ENCODE assay signal across 8 mouse cellular contexts in the genomic region with DNA sequence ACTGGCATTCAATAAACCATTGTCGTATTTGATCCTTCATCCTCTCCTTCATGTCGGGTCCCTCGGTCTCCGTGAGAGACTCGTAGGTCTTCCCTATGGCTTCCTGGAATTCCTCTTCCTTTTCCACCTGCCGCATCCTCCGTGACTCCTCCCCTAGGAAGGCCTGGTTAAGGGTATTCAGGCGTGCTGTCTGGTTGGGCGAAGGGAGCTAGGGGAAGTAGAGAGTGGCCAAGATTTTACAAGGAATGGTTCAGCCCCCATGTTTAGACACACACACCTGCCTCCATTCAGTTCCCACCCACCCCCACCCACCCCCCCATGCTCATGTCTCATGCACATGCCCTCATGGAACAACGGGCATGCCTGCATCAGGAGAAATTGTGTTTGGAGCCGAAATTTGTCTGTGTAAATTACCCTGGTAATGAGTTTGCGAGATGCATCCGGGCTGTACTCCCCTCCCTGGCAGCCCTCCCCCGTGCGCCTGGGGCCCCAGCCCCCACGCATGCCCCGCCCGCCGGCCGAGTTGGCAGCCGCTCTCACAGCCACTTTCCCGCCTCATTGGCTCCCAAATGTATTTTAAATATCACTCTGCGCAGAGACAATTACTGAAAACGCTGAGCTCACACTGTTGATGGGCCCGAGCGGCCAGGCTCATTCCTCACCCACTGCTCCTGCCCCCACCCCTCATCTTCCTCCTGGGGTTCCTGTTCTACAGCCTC. TPM values are rescaled to one million over a fixed set of nuclear protein-coding genes. Genes with fewer than 3 reads are reported as not detected.
DNase-seq lines count a peak whose midpoint lies in the region; ATAC-seq and TF ChIP-seq lines count a peak whose summit lies in the region.
"Had no signal": no experiment of that assay in that cellular context is flagged by ENCODE, and none has a peak within 500 bp of the region (broad histone marks: within the 10 kb centered on the region; RNA-seq: fewer than 3 reads in every experiment).

No protein-coding gene starts in this region.

- H3K4me3 ChIP-seq in thymus, adult 2 months (ENCODE audit: control insufficient read depth, insufficient read depth, low read length) = no peak overlapping the region
- peak overlapping the region; percentile 18 for H3K4me3 ChIP-seq in forebrain, postnatal 0 days (ENCODE audit: low read depth, low read length)
- H3K4me3 ChIP-seq in kidney, adult 2 months (ENCODE audit: insufficient read depth, low read depth, low read length) = no peak overlapping the region
- 0 out of 2 replicates have a peak overlapping the region, but pooled peaks have one; percentile 5 for H3K4me3 ChIP-seq in limb, embryonic 14.5 days (replicated peaks; ENCODE audit: low read length)

- no peaks in the 10 kb centered on the region for H3K27me3 ChIP-seq in thymus, adult 2 months (ENCODE audit: control insufficient read depth, insufficient read depth, low read length)
- H3K27me3 ChIP-seq in forebrain, postnatal 0 days (ENCODE audit: insufficient read depth, low read length) = no peaks in the 10 kb centered on the region
- H3K27me3 ChIP-seq in kidney, adult 2 months (replicated peaks; ENCODE audit: control insufficient read depth, insufficient read depth, low read length) = no peaks in the 10 kb centered on the region
- H3K27me3 ChIP-seq in limb, embryonic 14.5 days (ENCODE audit: control insufficient read depth, insufficient read depth, low read length) = no peaks in the 10 kb centered on the region

- H3K36me3 ChIP-seq in thymus, adult 2 months (ENCODE audit: control insufficient read depth, insufficient read depth, low read length) = no peaks in the 10 kb centered on the region
- H3K36me3 ChIP-seq in forebrain, postnatal 0 days (ENCODE audit: insufficient read depth) = no peaks in the 10 kb centered on the region
- H3K36me3 ChIP-seq in kidney, adult 2 months (ENCODE audit: control insufficient read depth, insufficient read depth, low read length) = no peaks in the 10 kb centered on the region
- H3K36me3 ChIP-seq in limb, embryonic 14.5 days (ENCODE audit: control insufficient read depth, insufficient read depth, low read length) = no peaks in the 10 kb centered on the region

- H3K4me1 ChIP-seq in thymus, adult 2 months (replicated peaks; ENCODE audit: control insufficient read depth, insufficient read depth, low read length) = no peaks in the 10 kb centered on the region; the same call in 1 of the 2 replicates
- peaks cover 9% of the 10 kb centered on the region; the same call in 1 of the 2 replicates for H3K4me1 ChIP-seq in forebrain, postnatal 0 days (ENCODE audit: insufficient read depth)
- H3K4me1 ChIP-seq in kidney, adult 2 months (ENCODE audit: control insufficient read depth, insufficient read depth, low read length) = no peaks in the 10 kb centered on the region
- H3K4me1 ChIP-seq in limb, embryonic 14.5 days (ENCODE audit: control insufficient read depth, insufficient read depth, low read length) = peaks cover 26% of the 10 kb centered on the region

- H3K4me2 ChIP-seq in forebrain, postnatal 0 days (ENCODE audit: low read depth) = peak overlapping the region; percentile 45
- H3K4me2 ChIP-seq in limb, embryonic 14.5 days (replicated peaks; ENCODE audit: low read depth, low read length, severe bottlenecking) = peak overlapping the region; percentile 42

- peak; percentile 92 for ATAC-seq in forebrain, postnatal 0 days
- peak; percentile 56; the same call in 1 of the 2 replicates for ATAC-seq in limb, embryonic 14.5 days (ENCODE audit: low FRiP score, low read depth)
- no peak for ATAC-seq in erythroblast, adult 5-6 weeks (replicated peaks; ENCODE audit: low FRiP score, poor library complexity, severe bottlenecking)

- no peak overlapping the region for H3K27ac ChIP-seq in thymus, adult 2 months (ENCODE audit: control insufficient read depth, insufficient read depth, low read length)
- H3K27ac ChIP-seq in forebrain, postnatal 0 days (ENCODE audit: low read depth, low read length) = peak overlapping the region; percentile 45; the same call in 1 of the 2 replicates
- H3K27ac ChIP-seq in kidney, adult 2 months (ENCODE audit: insufficient read depth, low read depth, low read length) = no peak overlapping the region
- H3K27ac ChIP-seq in limb, embryonic 14.5 days (replicated peaks; ENCODE audit: low read depth, low read length) = no peak overlapping the region
- H3K27ac ChIP-seq: liver, embryonic 14.5 days had no signal

- no peak for TF ChIP-seq CTCF in thymus, adult 2 months (IDR thresholded peaks at IDR 0.05; ENCODE audit: borderline replicate concordance, control insufficient read depth, extremely low read depth, insufficient read depth, low read length, poor library complexity)
- no peak for TF ChIP-seq CTCF in forebrain, postnatal 0 days (IDR thresholded peaks at IDR 0.05; ENCODE audit: low read depth)
- no peak for TF ChIP-seq CTCF in kidney, adult 2 months (conservative IDR thresholded peaks at IDR 0.05; ENCODE audit: insufficient read depth, insufficient read length, low read depth, low read length)

- TF ChIP-seq POLR2A in thymus, adult 2 months (IDR thresholded peaks at IDR 0.05; ENCODE audit: control insufficient read depth, extremely low read depth, insufficient read depth, low read length, poor library complexity) = no peak
- TF ChIP-seq POLR2A in kidney, adult 2 months (IDR thresholded peaks at IDR 0.05; ENCODE audit: low read depth, low read length) = no peak
- no peak for TF ChIP-seq POLR2A in limb, embryonic 14.5 days (IDR thresholded peaks at IDR 0.05; ENCODE audit: borderline replicate concordance, extremely low read depth, insufficient read depth, insufficient read length)

- 36% methylated on average over 26 of the region's 26 CpGs for WGBS in thymus, adult 2 months
- 19% methylated on average over 25 of the region's 26 CpGs for WGBS in forebrain, postnatal 0 days
- 15% methylated on average over 26 of the region's 26 CpGs for WGBS in kidney, adult 2 months
- 25% methylated on average over 21 of the region's 26 CpGs for WGBS in limb, embryonic 14.5 days

- H3K9me3 ChIP-seq in forebrain, postnatal 0 days (ENCODE audit: low read length) = no peaks in the 10 kb centered on the region
- H3K9me3 ChIP-seq in limb, embryonic 14.5 days (ENCODE audit: control insufficient read depth, low read length) = no peaks in the 10 kb centered on the region; the same call in 1 of the 2 replicates

- peak overlapping the region; percentile 31 for H3K9ac ChIP-seq in forebrain, postnatal 0 days
- peak overlapping the region; percentile 34; the same call in 1 of the 2 replicates for H3K9ac ChIP-seq in limb, embryonic 14.5 days (ENCODE audit: low read depth, low read length, severe bottlenecking)
- H3K9ac ChIP-seq: liver, embryonic 14.5 days had no signal

- DNase-seq in thymus, adult 2 months = peak; percentile 42
- DNase-seq in thymus, adult 18-20 months = no peak
- peak; percentile 86 for DNase-seq in forebrain, postnatal 0 days
- peak; percentile 23 for DNase-seq in kidney, adult 2 months
- DNase-seq in limb, embryonic 14.5 days (ENCODE audit: low spot score) = peak; percentile 56
- DNase-seq in ovary, postnatal 36 days (ENCODE audit: low spot score) = peak; percentile 69

RNA-seq across cellular contexts. Expression of a gene that starts 5.9 kb away (rescaled TPM):
- polyA plus RNA-seq in thymus, adult 2 months (2012; rRNA removed) = not detected in 2 replicates
- total RNA-seq in forebrain, postnatal 0 days (2014; rRNA removed) = not detected in 2 replicates
- 0.11 TPM in 1 of 2 replicates, not detected in the other for polyA plus RNA-seq in forebrain, postnatal 0 days (2015; fragmentation: Nextera tagmentation; extraction: Ambion mirVana)
- 0.10 and 0.14 TPM in 2 replicates for polyA plus RNA-seq in kidney, adult 2 months (2012; rRNA removed)
- 0.35 and 0.51 TPM in 2 replicates for polyA plus RNA-seq in limb, embryonic 14.5 days (2012; rRNA removed)
- 0.12 and 0.17 TPM in 2 replicates for polyA plus RNA-seq in limb, embryonic 14.5 days (2014; fragmentation: Nextera tagmentation; extraction: Ambion mirVana)
- not detected in 2 replicates for total RNA-seq in erythroblast, adult 5-6 weeks (2015; ENCODE audit: low replicate concordance)
- total RNA-seq in erythroblast, adult 5-6 weeks (2017; ENCODE audit: low replicate concordance) = not detected in 2 replicates
- polyA plus RNA-seq: liver, embryonic 14.5 days had no signal

RNA-seq across cellular contexts. Expression of a gene that starts 10.0 kb away (rescaled TPM):
- polyA plus RNA-seq in thymus, adult 2 months (2012; rRNA removed) = 0.38 and 9.5 TPM in 2 replicates
- 0.43 TPM in 1 of 2 replicates, not detected in the other for total RNA-seq in forebrain, postnatal 0 days (2014; rRNA removed)
- 0.21 and 0.22 TPM in 2 replicates for polyA plus RNA-seq in forebrain, postnatal 0 days (2015; fragmentation: Nextera tagmentation; extraction: Ambion mirVana)
- 0.38 and 1.6 TPM in 2 replicates for polyA plus RNA-seq in kidney, adult 2 months (2012; rRNA removed)
- polyA plus RNA-seq in limb, embryonic 14.5 days (2012; rRNA removed) = 2.7 and 3.8 TPM in 2 replicates
- polyA plus RNA-seq in limb, embryonic 14.5 days (2014; fragmentation: Nextera tagmentation; extraction: Ambion mirVana) = 0.62 and 1.1 TPM in 2 replicates
- not detected in 2 replicates for total RNA-seq in erythroblast, adult 5-6 weeks (2015; ENCODE audit: low replicate concordance)
- 0.14 TPM in 1 of 2 replicates, not detected in the other for total RNA-seq in erythroblast, adult 5-6 weeks (2017; ENCODE audit: low replicate concordance)

RNA-seq across cellular contexts. Expression of a gene that starts 23.8 kb away (rescaled TPM):
- 0.05 TPM in 2 replicates for polyA plus RNA-seq in thymus, adult 2 months (2012; rRNA removed)
- total RNA-seq in forebrain, postnatal 0 days (2014; rRNA removed) = 2.3 and 4.8 TPM in 2 replicates
- 0.91 and 1.3 TPM in 2 replicates for polyA plus RNA-seq in forebrain, postnatal 0 days (2015; fragmentation: Nextera tagmentation; extraction: Ambion mirVana)
- polyA plus RNA-seq in kidney, adult 2 months (2012; rRNA removed) = 0.05 and 0.11 TPM in 2 replicates
- 0.04 and 0.05 TPM in 2 replicates for polyA plus RNA-seq in limb, embryonic 14.5 days (2012; rRNA removed)
- not detected in 2 replicates for polyA plus RNA-seq in limb, embryonic 14.5 days (2014; fragmentation: Nextera tagmentation; extraction: Ambion mirVana)
- not detected in 2 replicates for total RNA-seq in erythroblast, adult 5-6 weeks (2015; ENCODE audit: low replicate concordance)
- not detected in 2 replicates for total RNA-seq in erythroblast, adult 5-6 weeks (2017; ENCODE audit: low replicate concordance)
- polyA plus RNA-seq: liver, embryonic 14.5 days had no signal

RNA-seq across cellular contexts. Expression of a gene that starts 26.5 kb away (rescaled TPM):
- 117 and 121 TPM in 2 replicates for polyA plus RNA-seq in thymus, adult 2 months (2012; rRNA removed)
- 59.8 and 66.2 TPM in 2 replicates for total RNA-seq in forebrain, postnatal 0 days (2014; rRNA removed)
- polyA plus RNA-seq in forebrain, postnatal 0 days (2015; fragmentation: Nextera tagmentation; extraction: Ambion mirVana) = 73.7 and 80.8 TPM in 2 replicates
- polyA plus RNA-seq in kidney, adult 2 months (2012; rRNA removed) = 40.2 and 47.6 TPM in 2 replicates
- polyA plus RNA-seq in limb, embryonic 14.5 days (2012; rRNA removed) = 81.0 and 82.5 TPM in 2 replicates
- 94.3 TPM in 2 replicates for polyA plus RNA-seq in limb, embryonic 14.5 days (2014; fragmentation: Nextera tagmentation; extraction: Ambion mirVana)
- 7.1 and 9.8 TPM in 2 replicates for total RNA-seq in erythroblast, adult 5-6 weeks (2015; ENCODE audit: low replicate concordance)
- total RNA-seq in erythroblast, adult 5-6 weeks (2017; ENCODE audit: low replicate concordance) = 17.4 and 22.3 TPM in 2 replicates

RNA-seq across cellular contexts. Expression of a gene that starts 35.8 kb away (rescaled TPM):
- polyA plus RNA-seq in thymus, adult 2 months (2012; rRNA removed) = 53.5 and 55.5 TPM in 2 replicates
- total RNA-seq in forebrain, postnatal 0 days (2014; rRNA removed) = 25.0 and 33.5 TPM in 2 replicates
- polyA plus RNA-seq in forebrain, postnatal 0 days (2015; fragmentation: Nextera tagmentation; extraction: Ambion mirVana) = 18.7 and 21.3 TPM in 2 replicates
- polyA plus RNA-seq in kidney, adult 2 months (2012; rRNA removed) = 20.2 and 27.5 TPM in 2 replicates
- polyA plus RNA-seq in limb, embryonic 14.5 days (2012; rRNA removed) = 56.2 and 57.0 TPM in 2 replicates
- 21.3 and 23.1 TPM in 2 replicates for polyA plus RNA-seq in limb, embryonic 14.5 days (2014; fragmentation: Nextera tagmentation; extraction: Ambion mirVana)
- 0.96 and 1.3 TPM in 2 replicates for total RNA-seq in erythroblast, adult 5-6 weeks (2015; ENCODE audit: low replicate concordance)
- total RNA-seq in erythroblast, adult 5-6 weeks (2017; ENCODE audit: low replicate concordance) = 1.6 and 3.6 TPM in 2 replicates

Comparison
In these comparisons a context has a peak if more than half of its experiments do, and no peak if none do; other contexts are left out.
1. DNase-seq: peak in thymus, adult 2 months (single experiment), forebrain, postnatal 0 days (single experiment), kidney, adult 2 months (single experiment), limb, embryonic 14.5 days (single experiment) and ovary, postnatal 36 days (single experiment); none in thymus, adult 18-20 months (0 of 2).
2. H3K4me3 ChIP-seq: peak in forebrain, postnatal 0 days (single experiment) and limb, embryonic 14.5 days (single experiment); none in thymus, adult 2 months (single experiment) and kidney, adult 2 months (single experiment).